Mouse (Mus musculus) heart, embryonic 11.5 days (tissue): ENCODE data around the gene Gm14781. TPM values are rescaled to one million over a fixed set of nuclear protein-coding genes. Genes with fewer than 3 reads are reported as not detected.
"Not testable (repeated sequence)": the region's sequence is repeated elsewhere in the genome, so short reads cannot be mapped to it uniquely, and the experiment has no call there.

Experiments
- ATAC-seq: fragments of 200-750 bp; cut with Nextera tagmentation; replicated peaks from 2 replicates; pipeline ENCODE4 v1.8.0; 2017; ENCODE audit warnings: moderate library complexity; ENCODE audit not compliant: insufficient number of reproducible peaks, low FRiP score, low TSS enrichment
- H3K27ac ChIP-seq: fragments of 300-500 bp; sonication (generic); 2 replicates; pipeline ENCODE4 v1.5.1; 2014; ENCODE audit warnings: mild to moderate bottlenecking, low read depth, low read length
- H3K27me3 ChIP-seq: fragments of 300-500 bp; sonication (generic); 2 replicates; pipeline ENCODE4 v1.6.1; 2014; ENCODE audit warnings: mild to moderate bottlenecking, low read length, mixed read lengths; ENCODE audit not compliant: control insufficient read depth, insufficient read depth
- H3K36me3 ChIP-seq: fragments of 300-500 bp; sonication (generic); 2 replicates; pipeline ENCODE4 v1.6.1; 2014; ENCODE audit warnings: mild to moderate bottlenecking, low read length, moderate library complexity, mixed read lengths; ENCODE audit not compliant: control insufficient read depth, insufficient read depth
- H3K4me1 ChIP-seq: fragments of 300-500 bp; sonication (generic); 2 replicates; pipeline ENCODE4 v1.6.1; 2014; ENCODE audit warnings: low read length; ENCODE audit not compliant: control insufficient read depth, insufficient read depth
- H3K4me2 ChIP-seq: fragments of 300-500 bp; sonication (generic); 2 replicates; pipeline ENCODE4 v1.6.1; 2014; ENCODE audit warnings: mild to moderate bottlenecking, moderate library complexity
- H3K4me3 ChIP-seq: fragments of 300-500 bp; sonication (generic); 2 replicates; pipeline ENCODE4 v1.5.1; 2014; ENCODE audit warnings: low read depth, low read length
- H3K9ac ChIP-seq: fragments of 300-500 bp; sonication (generic); 2 replicates; pipeline ENCODE4 v1.6.1; 2014; ENCODE audit warnings: mild to moderate bottlenecking, low read depth, low read length, moderate library complexity
- H3K9me3 ChIP-seq: fragments of 300-500 bp; sonication (generic); replicated peaks from 2 replicates; pipeline ENCODE4 v1.6.1; 2016; ENCODE audit warnings: low read length; ENCODE audit not compliant: control insufficient read depth
- WGBS: fragments of 180-500 bp; shearing (Covaris S2); extraction: QIAGEN DNeasy Blood & Tissue Kit; methylation state at CpG from one replicate; pipeline ENCODE4 v1.1.7; 2014; ENCODE audit not compliant: insufficient replicate concordance; 5-methylcytosine and 5-hydroxymethylcytosine counted together
- polyA plus RNA-seq: library from polyadenylated mRNA; unstranded; fragments of >200 nt; fragmentation: Nextera tagmentation; extraction: Ambion mirVana; gene quantifications from 2 replicates; pipeline ENCODE4 v1.2.1, GENCODE M21; 2014

Gene Gm14781
- polyA plus RNA-seq: not detected in 2 replicates

- not testable (repeated sequence) for ATAC-seq, H3K9ac ChIP-seq, H3K27ac ChIP-seq, H3K36me3 ChIP-seq, H3K4me1 ChIP-seq, H3K4me3 ChIP-seq, H3K4me2 ChIP-seq, H3K27me3 ChIP-seq, H3K9me3 ChIP-seq
- WGBS: 47% methylated on average over 1 of the region's 1 CpGs
Measured at GRCm38 (mm10) chrX:91631894-91632293, at the start of gene Gm14781. TSS of gene Gm14781 (plus strand) at chrX:91632194.

- not testable (repeated sequence) for H3K27ac ChIP-seq, H3K4me2 ChIP-seq, H3K4me3 ChIP-seq, ATAC-seq, H3K27me3 ChIP-seq, H3K36me3 ChIP-seq, H3K9me3 ChIP-seq, H3K9ac ChIP-seq, H3K4me1 ChIP-seq
Measured at GRCm38 (mm10) chrX:91654964-91655575, 23.1 kb downstream of the Gm14781 start.

Other genes with a start within 250 kb of the Gm14781 start
- gene Gm5072, start 239.7 kb upstream of the Gm14781 start, polyA plus RNA-seq: not detected in 2 replicates
- not detected in 2 replicates for gene Gm8914, start 152.1 kb upstream of the Gm14781 start, polyA plus RNA-seq
- not detected in 2 replicates for gene 1700084M14Rik, start 56.3 kb upstream of the Gm14781 start, polyA plus RNA-seq
- gene Mageb5, start 150.8 kb downstream of the Gm14781 start, polyA plus RNA-seq: not detected in 2 replicates